Mouse (Mus musculus): ENCODE measurements around the gene Rtl8b. TPM values are rescaled to one million over a fixed set of nuclear protein-coding genes. Genes with fewer than 3 reads are reported as not detected.

Rtl8b gene
- 90.8 TPM for polyA plus RNA-seq (2014; fragmentation: Illumina TruSeq; extraction: RNeasy Lipid Tissue Mini Kit (QIAGEN cat#74804); ENCODE audit: low read depth, low replicate concordance)

GRCm38 (mm10) chrX:53670294-53670693 lies at the start of gene Rtl8b:
Gene Rtl8b, minus strand, starts transcription at chrX:53670408.

GRCm38 (mm10) chrX:53642980-53643961 lies 26.9 kb downstream of the Rtl8b start, which contains the start of gene Rtl8a:
Gene Rtl8a, minus strand, starts transcription at chrX:53643682.

Other genes with a start within 250 kb of the Rtl8b start
- gene Etd, start 235.5 kb downstream of the Rtl8b start, polyA plus RNA-seq (2014; fragmentation: Illumina TruSeq; extraction: RNeasy Lipid Tissue Mini Kit (QIAGEN cat#74804); ENCODE audit: low read depth, low replicate concordance) = not detected
- gene Rtl8c, start 62.4 kb downstream of the Rtl8b start, polyA plus RNA-seq (2014; fragmentation: Illumina TruSeq; extraction: RNeasy Lipid Tissue Mini Kit (QIAGEN cat#74804); ENCODE audit: low read depth, low replicate concordance) = 15.5 TPM
- not detected for gene Gm14597, start 61.4 kb downstream of the Rtl8b start, polyA plus RNA-seq (2014; fragmentation: Illumina TruSeq; extraction: RNeasy Lipid Tissue Mini Kit (QIAGEN cat#74804); ENCODE audit: low read depth, low replicate concordance)
- gene Rtl8a, start 26.7 kb downstream of the Rtl8b start, polyA plus RNA-seq (2014; fragmentation: Illumina TruSeq; extraction: RNeasy Lipid Tissue Mini Kit (QIAGEN cat#74804); ENCODE audit: low read depth, low replicate concordance) = 89.7 TPM
- gene 4930502E18Rik, start 54.4 kb upstream of the Rtl8b start, polyA plus RNA-seq (2014; fragmentation: Illumina TruSeq; extraction: RNeasy Lipid Tissue Mini Kit (QIAGEN cat#74804); ENCODE audit: low read depth, low replicate concordance) = not detected
- not detected for gene 1700013H16Rik, start 87.4 kb upstream of the Rtl8b start, polyA plus RNA-seq (2014; fragmentation: Illumina TruSeq; extraction: RNeasy Lipid Tissue Mini Kit (QIAGEN cat#74804); ENCODE audit: low read depth, low replicate concordance)
- gene Zfp36l3, start 106.0 kb upstream of the Rtl8b start, polyA plus RNA-seq (2014; fragmentation: Illumina TruSeq; extraction: RNeasy Lipid Tissue Mini Kit (QIAGEN cat#74804); ENCODE audit: low read depth, low replicate concordance) = not detected
- 3.0 TPM for gene Xlr, start 127.3 kb upstream of the Rtl8b start, polyA plus RNA-seq (2014; fragmentation: Illumina TruSeq; extraction: RNeasy Lipid Tissue Mini Kit (QIAGEN cat#74804); ENCODE audit: low read depth, low replicate concordance)